Mouse (Mus musculus) heart, adult 11 months (tissue): ENCODE measurements at regions not wholly inside any gene's neighbourhood (a gene's known extent, or its start where the extent isn't known, plus 50 kb on each side); places are given as distances from the start of the nearest gene placed in this dataset.

Experiments used
- DNase-seq: peaks from one replicate; pipeline ENCODE4 v3.0.0; 2022

DNA sequence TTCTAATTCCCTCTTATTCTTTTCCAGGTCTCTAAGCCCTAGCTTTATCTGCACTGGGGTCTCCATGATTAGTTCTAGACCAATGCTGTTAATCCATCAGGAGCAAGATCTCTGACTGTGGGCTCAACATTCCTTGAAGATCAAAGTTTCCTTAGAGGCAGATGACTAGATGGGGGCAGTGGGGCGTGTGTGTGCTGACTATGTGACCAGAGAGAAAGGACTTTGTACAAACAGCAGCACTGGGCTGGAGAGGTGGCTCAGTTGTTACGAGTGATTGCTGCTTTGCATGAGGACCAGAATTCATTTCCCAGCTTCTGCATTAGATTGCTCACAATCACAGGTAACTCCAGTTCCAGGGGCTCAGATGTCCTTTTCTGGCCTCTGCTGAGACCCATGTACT, 250.1 kb upstream of the Zfp930 start:
- no peak for DNase-seq

GRCm38 (mm10) chr8:68961981-68962380, 246.9 kb upstream of the Zfp930 start:
- no peak for DNase-seq

DNA sequence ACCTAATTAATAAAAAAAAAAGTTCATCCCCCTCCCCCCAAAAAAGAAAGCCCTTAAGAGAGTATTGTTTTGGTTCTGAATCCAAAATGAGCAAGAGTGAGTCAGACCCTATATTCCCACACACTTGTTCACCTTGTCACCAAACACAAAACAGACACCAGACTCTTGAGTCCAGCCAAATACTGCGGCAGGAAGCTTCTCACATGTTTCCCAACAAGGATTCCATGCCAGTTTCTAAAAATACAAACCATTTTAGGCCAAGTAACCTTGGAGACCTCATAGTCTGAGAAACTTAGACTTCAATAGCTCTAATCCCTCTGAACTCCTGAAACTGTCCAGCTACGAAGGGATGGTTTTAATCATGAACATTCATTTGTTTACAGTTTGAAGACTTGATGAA, 233.1 kb upstream of the Zfp930 start:
- peak; percentile 97 for DNase-seq

GRCm38 (mm10) chr8:68977159-68977558, 231.7 kb upstream of the Zfp930 start:
- DNase-seq: peak; percentile 97

- peak; percentile 91 for DNase-seq
Measured at GRCm38 (mm10) chr8:68983181-68983580, 225.7 kb upstream of the Zfp930 start.

- DNase-seq: peak; percentile 99
Measured at GRCm38 (mm10) chr8:68983691-68984090, 225.1 kb upstream of the Zfp930 start.

DNA sequence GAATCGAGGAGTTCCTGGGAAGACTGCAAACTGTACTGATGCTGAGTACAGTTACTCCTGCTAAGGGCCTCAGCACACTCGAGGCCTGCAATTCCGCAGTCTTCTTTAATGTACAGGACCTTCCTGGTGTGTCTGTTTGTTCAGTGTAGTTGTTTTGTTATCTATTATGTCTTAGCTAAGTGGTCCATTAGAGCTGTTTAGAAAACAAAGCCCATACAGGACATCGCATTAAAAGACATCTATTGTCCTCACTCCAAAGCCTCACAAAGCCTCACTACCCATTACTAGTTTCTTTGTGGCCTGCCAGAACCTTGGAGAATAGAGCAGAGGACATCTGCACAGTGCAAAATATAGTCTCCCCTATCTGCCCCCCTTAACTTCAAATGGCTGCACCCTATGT, 224.4 kb upstream of the Zfp930 start:
- peak; percentile 64 for DNase-seq

DNA sequence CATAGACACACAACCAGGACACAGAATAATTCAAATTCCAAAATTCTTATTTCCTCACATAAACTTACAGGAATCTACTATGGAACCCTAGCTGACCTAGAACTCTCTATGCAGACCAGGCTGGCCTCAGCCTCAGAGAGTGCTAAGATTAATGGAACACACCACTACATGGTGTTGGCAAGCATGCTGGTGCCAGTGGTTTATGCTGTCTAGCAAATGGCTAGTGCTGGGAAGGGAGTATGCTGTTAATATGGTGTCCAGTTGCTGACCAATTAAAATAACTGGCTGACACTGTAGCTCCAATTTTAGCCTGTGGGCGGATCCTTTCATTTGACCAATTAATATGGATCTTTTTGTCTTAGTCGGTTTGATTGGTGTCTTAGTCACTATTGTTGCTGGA, 222.4 kb upstream of the Zfp930 start:
- DNase-seq: peak; percentile 71
